Mouse (Mus musculus): ENCODE data around the gene 2700097O09Rik.
"Not testable (repeated sequence)": the region's sequence is repeated elsewhere in the genome, so short reads cannot be mapped to it uniquely, and the experiment has no call there.

- TF ChIP-seq CTCF (IDR thresholded peaks at IDR 0.05; ENCODE audit: borderline replicate concordance, insufficient read depth, low read depth, low read length); POLR2A (IDR thresholded peaks at IDR 0.05; ENCODE audit: borderline replicate concordance, insufficient read depth, low read length): not testable (repeated sequence)
These were observed 12.2 kb upstream of the 2700097O09Rik start for GRCm38 (mm10) chr12:55092127-55092526.
